Mouse (Mus musculus): ENCODE measurements around the gene Ugt1a9. TPM values are rescaled to one million over a fixed set of nuclear protein-coding genes. Genes with fewer than 3 reads are reported as not detected.
"Not testable (repeated sequence)": the region's sequence is repeated elsewhere in the genome, so short reads cannot be mapped to it uniquely, and the experiment has no call there.

Ugt1a9 gene
- total RNA-seq (2021), result 0.30 and 5.9 TPM in 2 replicates
- long read RNA-seq, experiment 1, result 0 reads
- long read RNA-seq, experiment 2, result 0 reads

DNA sequence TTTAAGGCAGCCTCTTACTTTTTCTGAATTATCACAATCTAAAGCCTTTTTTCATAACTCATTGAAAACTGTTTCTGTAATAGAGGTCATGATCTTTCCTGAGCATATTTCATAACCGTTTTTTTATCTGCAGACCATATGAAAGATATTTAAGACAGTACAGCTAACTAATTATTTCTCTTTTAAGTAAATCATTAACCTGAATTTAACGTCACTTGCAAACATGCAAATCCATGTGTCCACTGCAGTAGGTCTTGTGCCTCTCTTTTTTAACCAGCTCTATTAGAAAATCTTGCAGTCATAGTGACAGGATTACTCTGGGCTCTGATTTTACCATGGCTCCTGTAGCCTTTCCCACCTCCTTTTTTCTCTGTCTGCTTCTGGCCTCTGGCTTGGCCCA lies at the start of gene Ugt1a9:
Ugt1a9 (plus strand) TSS at position 306 of the 400 bp plus-strand sequence.
- no peak for DNase-seq

DNA sequence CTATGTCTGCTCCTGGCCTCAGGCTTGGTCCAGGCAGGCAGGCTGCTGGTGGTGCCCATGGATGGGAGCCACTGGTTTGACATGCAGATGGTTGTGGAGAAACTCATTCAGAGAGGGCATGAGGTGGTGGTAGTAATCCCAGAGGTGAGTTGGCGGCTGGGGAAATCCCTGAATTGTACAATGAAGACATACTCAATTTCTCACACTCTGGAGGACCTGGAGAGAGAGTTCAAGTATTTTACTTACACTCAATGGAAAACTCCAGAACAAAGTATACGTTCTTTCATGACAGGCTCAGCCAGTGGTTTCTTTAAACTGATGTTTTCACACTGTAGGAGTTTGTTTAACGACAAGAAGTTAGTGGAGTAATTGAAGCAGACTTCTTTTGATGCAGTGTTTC lies 45.4 kb upstream of the Ugt1a9 start:
- DNase-seq, result not testable (repeated sequence)

DNA sequence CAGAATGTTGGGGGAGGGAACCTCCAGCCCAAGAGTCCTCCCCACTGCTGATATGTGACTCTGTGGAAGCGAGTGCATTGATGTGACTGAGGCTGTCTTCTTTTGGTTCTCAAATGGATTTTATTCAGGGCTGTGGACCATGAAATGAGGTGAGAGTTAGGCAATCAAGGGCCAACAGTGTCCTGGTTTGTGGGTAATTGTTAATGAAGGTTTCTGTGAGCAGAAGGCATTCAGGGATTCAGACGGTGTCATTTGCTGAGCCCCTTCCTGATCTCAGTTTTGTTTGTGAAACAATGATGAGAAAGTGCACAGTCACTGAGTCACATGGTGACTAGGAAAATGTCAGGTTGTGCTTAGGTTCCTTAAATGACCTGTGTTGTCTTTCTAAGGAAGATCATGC lies 27.6 kb upstream of the Ugt1a9 start:
- DNase-seq, result not testable (repeated sequence)

DNA sequence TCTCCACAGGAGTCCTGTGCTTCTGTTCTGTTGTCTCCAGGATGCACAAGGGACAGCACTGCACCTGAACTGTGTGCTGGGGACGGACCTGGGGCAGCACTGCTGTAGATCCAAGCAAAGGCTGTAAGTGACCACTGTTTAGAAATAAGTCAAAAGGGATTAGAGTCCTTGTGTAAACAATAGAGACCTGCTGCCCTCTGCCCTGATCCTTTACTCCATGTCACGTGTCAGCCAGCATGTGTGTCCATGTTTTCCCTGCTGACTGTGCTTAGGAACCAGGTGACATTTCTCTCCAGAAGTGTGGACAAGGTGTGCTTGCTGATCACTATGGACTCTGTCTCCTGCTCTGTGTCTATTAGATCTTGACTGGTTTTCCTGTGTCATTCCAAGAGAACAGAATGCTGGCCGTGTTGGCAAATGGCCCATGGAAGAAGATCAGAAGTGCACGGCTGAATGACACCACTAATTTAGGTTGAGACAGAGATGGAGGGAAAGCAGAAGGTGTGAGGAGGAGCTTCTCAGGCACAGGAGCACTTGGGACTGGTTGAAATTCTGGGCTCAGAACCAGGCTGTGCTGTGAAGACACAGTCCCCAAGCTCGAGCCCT lies 25.7 kb upstream of the Ugt1a9 start:
- DNase-seq, result not testable (repeated sequence)

DNA sequence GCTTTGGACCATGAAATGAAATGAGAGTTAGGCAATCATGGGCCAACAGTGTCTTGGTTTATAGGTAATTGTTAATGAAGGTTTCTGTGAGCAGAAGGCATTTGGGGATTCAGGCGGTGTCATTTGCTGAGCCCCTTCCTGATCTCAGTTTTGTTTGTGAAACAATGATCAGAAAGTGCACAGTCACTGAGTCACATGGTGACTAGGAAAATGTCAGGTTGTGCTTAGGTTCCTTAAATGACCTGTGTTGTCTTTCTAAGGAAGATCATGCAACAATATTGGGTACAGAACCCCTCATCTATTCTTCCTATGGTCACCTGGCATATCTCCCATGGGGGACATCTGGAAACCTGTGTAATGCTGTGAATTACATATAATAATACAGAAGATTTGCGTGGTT lies 23.2 kb upstream of the Ugt1a9 start:
- not testable (repeated sequence) for DNase-seq

DNA sequence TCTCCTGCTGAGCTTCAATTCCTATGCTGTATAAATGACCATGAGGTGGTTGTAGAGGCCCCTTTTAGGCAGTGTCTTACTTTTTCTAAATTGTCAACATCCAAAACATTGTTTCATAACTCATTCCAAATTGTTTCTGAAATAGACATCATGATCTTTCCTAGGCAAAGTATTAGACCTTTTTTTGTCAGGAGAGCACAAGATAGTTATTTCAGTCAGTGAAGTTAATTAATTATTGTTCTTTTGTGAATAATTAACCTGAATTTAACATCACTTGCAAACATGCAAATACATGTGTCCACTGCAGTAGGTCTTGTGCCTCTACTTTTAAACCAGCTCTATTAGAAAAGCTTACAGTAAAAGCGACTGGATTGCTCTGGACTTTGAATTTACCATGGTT lies 15.5 kb upstream of the Ugt1a9 start, which contains the start of gene Ugt1a10:
Ugt1a10 (plus strand) TSS at position 301 of the 400 bp plus-strand sequence.
- no peak for DNase-seq

DNA sequence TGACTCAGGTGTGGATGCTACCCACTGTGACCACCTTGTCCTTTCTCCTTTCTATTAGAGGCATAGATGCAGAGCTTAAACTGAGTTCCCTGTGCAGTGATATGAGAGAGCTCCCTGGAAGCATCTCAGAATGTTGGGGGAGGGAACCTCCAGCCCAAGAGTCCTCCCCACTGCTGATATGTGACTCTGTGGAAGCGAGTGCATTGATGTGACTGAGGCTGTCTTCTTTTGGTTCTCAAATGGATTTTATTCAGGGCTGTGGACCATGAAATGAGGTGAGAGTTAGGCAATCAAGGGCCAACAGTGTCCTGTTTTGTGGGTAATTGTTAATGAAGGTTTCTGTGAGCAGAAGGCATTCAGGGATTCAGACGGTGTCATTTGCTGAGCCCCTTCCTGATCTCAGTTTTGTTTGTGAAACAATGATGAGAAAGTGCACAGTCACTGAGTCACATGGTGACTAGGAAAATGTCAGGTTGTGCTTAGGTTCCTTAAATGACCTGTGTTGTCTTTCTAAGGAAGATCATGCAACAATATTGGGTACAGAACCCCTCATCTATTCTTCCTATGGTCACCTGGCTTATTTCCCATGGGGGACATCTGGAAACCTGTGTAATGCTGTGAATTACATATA lies 4.0 kb upstream of the Ugt1a9 start:
- DNase-seq, result not testable (repeated sequence)

DNA sequence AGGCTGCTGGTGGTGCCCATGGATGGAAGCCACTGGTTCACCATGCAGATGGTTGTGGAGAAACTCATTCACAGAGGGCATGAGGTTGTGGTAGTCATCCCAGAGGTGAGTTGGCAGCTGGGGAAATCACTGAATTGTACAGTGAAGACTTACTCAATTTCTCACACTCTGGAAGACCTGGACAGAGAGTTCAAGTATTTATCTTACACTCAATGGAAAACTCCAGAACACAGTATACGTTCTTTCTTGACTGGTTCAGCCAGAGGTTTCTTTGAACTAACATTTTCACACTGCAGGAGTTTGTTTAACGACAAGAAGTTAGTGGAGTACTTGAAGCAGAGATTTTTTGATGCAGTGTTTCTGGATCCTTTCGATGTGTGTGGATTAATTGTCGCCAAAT lies 302 bp downstream of the Ugt1a9 start:
- no peak for DNase-seq

DNA sequence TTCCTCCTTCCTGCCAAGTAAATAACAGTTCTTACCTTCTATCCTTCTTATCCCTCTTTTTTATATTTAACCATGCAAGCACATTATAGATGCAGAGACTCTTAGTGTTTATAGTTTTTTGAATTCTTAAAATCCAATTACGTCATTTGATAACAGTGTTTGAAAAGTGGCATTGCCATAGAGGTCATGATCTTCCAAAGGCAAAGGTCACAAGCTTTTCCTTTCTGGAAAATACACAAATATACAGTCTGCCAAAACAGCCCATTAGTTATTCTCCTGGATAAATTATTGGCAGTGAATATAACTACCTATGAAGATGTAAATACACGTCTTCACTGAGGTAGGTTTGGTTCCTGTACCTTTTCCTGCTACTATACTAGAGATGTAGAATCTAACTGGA lies 3.9 kb downstream of the Ugt1a9 start:
- DNase-seq, result no peak

DNA sequence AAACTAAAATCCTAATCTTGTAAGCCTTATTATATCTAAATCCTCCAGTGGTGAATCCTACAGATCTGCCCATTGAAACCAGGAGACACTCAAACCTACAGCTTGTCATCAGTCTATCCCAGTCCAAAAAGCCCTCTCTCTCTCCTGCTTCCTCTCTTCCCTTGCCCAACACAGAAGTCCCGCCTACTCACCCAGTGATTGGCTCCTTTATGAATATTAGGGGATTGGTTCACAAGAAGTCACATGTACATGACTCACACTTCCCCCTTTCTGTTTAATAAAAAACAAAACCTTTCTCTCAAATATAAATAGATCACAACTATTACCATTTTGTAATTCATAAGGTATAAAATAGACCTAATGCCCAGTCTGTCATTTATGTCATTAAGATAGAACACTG lies 6.5 kb downstream of the Ugt1a9 start:
- DNase-seq, result no peak

DNA sequence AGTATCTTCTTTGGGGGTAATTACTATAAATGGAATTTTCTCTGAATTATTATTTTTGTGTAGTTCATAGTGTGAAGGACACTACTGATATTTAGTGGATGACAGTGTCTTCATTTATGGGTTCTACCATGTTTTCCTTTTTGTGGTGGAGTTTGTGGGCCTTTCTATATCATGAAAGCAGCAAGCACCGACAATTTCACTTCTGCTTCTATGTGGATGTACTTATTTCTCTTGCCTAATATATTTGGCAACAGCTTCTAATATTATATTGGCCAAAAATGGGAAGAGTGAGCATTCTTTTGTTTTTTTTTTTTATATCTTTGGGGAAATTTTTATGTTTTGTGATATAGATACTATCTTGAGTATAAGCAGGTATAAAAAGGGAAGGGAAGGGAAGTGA lies 11.1 kb downstream of the Ugt1a9 start:
- no peak for DNase-seq

DNA sequence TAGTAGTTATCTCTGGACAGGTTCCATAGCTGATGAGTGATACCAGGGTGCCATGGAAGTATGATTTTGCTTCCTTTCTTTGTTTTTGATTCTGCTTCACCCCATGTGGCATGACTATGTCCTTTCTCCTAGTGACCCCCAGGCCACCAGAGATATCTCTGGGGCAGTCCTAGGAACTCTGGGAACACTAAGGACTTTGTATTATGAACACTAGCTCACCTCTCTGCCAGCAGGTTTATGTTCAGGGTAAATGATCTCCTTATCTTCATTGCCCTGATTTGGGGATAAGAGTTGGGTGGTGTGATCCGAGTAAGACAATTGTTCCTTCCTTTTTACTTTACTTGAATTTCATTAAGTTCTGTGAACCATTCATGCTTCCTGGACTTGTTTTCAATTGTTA lies 15.5 kb downstream of the Ugt1a9 start:
- no peak for DNase-seq

DNA sequence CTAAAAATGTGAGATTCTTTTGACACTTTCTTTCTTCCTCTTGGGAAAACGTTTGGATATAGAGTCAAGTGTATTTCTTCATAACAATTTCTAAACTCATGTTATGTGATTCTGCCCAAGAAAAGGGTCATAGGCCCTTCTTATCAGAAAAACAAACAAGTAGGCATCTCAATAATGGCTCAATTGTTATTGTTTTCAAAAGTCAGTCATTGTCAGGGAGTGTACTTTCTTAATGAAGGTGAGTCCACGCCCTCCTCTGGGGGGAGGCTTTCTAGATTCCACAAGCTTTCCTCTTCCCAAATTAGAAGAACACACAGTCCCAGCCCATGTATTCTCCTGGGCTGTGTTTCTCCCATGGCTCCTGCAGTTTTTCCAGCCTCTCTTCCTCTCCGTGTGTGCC lies 16.9 kb downstream of the Ugt1a9 start, which contains the start of gene Ugt1a8:
Ugt1a8 (plus strand) TSS at position 301 of the 400 bp plus-strand sequence.
- peak; percentile 22 for DNase-seq

DNA sequence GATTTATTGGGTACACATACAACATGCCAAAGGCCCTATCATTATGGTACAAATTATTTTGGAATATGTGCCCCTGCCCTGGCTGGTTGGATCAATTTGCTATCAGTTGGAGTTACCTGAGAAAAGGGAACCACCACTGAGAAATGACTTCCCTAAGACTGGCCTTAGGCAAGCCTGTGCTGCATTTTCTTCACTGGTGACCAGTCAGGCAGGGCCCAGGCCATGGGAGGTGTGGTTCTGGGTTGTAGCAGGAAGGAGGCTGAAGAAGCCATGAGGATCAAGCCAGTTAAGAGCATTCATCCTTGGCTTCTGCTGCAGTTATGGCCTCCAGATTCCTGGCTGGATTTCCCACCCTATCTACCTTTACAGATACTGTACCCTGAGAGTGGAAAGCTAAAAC lies 21.7 kb downstream of the Ugt1a9 start:
- no peak for DNase-seq

DNA sequence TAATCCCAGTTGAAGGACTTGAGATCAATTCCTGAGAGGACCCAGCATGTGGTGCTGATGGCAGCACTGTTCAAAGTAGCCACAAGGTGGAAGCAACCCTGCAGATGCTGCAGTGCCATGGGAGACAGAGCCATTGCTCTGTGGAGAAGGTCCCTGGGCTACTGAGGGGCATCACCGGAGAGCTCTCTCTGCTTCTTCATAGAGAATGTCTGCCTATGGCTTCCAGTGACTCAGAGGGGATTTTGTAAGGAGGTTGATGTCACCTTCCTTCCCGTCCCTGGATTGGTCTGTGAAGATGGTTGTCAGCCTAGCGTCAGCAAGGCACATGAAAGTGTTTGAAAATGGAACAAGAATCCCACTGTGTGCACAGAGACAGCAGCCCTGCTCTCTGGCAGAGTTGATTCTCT lies 23.7 kb downstream of the Ugt1a9 start:
- DNase-seq, result peak; percentile 24

DNA sequence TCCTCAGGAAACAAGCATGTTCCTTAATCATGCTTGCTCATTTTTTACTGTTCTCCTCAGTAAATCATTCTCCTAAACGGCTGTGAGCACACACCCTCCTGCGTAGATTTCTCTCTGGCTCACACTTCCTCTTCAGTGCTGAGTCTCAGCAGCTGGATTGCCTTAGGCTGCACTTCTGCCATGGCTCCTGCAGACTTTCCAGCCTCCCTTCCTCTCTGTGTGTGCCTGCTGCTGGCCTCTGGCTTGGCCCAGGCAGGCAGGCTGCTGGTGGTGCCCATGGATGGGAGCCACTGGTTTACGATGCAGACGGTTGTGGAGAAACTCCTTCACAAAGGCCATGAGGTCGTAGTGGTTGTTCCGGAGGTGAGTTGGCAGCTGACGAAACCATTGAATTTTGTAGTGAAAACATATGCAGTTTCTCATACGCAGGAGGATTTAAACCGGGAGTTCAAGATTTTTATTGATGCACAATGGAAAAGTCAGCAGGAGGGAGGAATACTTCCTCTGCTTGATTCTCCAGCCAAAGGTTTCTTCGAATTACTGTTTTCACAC lies 24.4 kb downstream of the Ugt1a9 start, which contains the start of gene Ugt1a7c:
Ugt1a7c (plus strand) TSS at position 122 of the 552 bp plus-strand sequence.
- DNase-seq, result peak; percentile 28

DNA sequence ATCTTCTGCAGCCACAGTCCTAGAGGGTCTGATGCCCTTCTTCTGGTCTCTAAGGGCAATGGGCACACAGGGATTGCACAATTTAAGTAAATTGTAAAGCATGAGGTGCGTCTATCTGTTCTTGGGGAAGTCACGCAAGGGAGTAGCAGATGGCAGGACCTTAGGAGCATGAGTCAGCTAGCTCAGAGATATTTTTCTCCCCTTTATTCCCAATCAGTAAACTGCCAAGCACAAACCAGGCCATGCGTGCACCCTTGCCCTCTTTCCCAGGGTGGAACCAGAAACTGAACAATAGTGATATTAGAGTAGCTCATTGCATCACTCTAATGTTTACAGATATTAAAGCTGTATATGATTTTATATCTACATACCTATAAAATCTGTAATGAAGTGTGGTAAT lies 27.9 kb downstream of the Ugt1a9 start:
- DNase-seq, result not testable (repeated sequence)

DNA sequence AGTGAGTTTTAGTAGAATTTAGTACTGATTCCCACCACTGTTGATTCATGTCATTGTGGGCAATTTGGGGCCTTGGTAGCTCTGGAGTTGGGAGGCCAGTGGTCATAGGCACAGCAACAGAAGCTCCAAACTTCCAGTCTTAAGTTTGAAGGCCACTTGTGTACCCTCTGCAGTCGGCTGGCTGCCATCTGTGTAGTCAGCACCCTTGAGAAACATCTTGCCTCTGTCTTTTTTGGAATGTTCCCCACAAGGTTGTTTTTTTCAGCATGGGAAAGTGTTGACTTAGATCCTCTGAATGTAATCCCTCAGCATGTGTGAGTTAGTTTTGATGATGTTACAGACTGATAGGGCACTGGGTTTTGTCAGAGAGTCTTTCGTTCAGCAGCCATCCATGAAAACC lies 29.1 kb downstream of the Ugt1a9 start:
- peak; percentile 64 for DNase-seq

DNA sequence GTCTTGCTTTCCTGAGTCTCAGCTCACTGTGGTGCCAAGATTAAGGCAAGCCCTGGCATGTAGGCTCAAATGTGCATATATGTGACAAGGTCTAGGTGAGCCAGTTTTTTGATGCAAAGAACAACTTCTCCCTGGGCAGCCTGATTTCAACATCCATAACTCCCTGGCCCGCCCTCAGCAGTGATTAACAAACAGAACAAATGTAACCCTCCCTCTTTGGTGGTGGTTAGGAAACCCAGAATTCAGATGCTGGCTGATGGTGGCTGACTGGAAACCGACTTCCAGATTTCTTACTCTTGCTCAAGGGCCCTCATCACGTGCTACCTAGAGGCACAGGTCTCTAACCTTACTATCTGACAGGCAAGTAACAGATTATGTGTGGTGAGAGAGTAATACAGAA lies 32.4 kb downstream of the Ugt1a9 start, which contains the start of gene Ugt1a6b:
Ugt1a6b (plus strand) TSS at position 234 of the 400 bp plus-strand sequence.
- DNase-seq, result peak; percentile 20

DNA sequence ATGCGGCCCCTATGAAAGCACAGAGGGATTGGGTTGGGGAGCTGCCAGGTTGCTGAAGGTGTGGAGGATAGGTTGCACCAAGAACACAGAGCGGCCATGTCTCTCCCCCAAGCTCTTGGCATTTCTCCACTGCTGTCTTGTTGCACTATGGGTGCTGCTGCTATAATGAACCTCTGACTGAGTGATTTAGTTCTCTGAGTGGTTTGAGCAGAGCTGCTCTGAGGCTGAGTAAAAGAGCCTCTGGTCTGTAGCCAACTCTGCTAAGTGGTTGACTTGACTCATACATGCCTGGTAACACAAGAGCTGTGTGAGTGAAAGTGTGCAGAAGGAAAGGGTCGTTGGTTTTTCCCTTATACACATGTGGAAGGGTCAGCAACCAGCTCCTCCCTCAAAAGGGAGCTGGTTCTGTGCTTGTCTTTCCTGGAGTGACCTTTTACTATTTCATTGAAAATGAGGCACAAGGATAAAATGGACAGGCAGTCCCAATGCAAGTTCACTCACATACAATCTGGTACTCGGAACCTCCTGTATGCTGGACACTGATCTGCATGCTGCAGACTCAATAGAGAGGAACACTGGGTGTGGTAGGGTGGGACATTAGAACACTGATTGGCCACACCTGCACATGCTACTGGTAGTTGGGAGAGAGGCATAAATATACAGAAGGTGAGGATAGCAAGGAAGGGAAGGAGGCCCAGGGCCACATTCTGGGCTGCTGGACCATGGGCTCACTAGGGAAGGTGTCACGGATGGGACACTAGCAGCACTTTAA lies 33.3 kb downstream of the Ugt1a9 start:
- DNase-seq, result not testable (repeated sequence)

DNA sequence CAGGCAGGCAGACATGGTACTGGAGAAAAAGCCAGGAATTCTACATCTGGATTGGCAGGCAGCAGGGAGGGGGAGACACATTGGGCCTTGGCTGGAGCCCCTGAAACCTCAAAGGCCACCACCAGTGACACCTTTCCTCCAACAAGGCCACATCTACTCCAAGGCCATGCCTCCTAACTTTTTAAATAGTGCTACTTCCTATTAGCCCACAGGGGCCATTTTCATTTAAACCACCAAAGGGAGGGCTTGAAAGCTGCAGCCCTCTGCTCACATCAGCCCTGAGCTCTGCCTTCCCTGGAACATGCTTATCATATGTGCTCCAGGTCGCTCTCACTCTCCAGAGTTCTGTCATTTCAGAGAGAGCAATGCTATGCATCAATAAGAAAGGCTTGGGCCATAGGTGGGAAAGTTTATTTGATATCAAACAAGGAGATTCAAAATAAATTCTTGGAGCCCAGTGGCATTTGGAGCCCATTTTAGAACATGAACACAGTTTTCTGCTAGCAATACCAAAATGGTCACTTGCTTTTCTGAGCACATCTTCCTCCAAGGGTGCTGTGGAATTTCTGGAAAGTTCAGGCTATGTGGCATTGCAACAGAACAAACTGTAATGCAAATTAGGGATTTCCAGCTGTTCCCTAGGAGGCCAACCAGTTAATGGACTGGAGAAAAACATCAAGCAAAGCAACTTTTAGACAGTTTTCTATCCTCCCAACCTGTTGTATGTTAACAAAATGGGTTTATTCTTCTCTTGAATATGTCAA lies 34.2 kb downstream of the Ugt1a9 start:
- DNase-seq, result peak; percentile 22

DNA sequence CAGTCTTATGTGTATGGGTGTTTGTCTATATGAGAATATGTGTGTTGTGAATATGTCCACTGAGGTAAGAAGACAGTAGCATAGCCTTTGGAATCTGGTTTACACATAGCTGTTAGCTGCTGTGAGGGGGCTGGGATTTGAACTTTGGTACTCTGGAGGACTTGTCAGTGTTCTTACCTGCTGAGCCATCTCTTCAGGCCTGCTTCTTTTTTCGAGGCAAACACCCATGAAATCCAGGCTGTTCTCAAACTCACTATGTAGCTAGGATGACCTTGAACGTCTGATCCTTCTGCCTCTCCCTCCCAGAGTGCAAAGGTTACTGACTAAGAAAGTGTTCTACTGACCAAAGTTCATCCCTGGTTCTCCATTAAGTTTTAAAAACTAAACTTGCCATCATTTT lies 35.1 kb downstream of the Ugt1a9 start:
- DNase-seq, result no peak

Data from adrenal gland, postnatal 14 days (tissue).